Mouse (Mus musculus) fibroblast of lung, adult 2 months (primary cell): ENCODE results near the gene Sf3b5.
A peak's percentile ranks its signal among the peaks of the same experiment; 100 is the strongest.

Experiments used
- DNase-seq: peaks from one replicate; pipeline ENCODE4 v3.0.0-alpha.2; 2011; ENCODE audit warnings: low read depth

Gene Sf3b5

DNA sequence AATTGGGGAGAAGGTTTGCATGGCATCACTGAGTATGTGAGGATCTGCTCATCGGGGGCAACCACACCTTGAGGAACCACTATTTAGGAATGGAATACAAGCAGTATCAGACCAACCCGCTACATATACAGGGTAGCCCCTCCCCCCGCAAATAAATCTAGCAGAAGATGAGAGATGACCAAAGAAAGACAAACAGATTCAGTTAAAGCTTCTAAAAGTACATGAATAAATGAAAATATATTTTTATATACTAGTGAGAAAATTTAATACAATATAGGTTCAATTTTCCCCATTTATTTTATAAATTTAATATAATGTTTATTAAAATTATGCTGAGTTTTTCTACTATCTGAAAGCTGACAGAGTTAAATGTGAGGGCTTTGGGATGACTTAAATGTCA is at the start of gene Sf3b5:
Sf3b5 (plus strand) TSS at position 301 of the 400 bp plus-strand sequence.
- DNase-seq = no peak

DNA sequence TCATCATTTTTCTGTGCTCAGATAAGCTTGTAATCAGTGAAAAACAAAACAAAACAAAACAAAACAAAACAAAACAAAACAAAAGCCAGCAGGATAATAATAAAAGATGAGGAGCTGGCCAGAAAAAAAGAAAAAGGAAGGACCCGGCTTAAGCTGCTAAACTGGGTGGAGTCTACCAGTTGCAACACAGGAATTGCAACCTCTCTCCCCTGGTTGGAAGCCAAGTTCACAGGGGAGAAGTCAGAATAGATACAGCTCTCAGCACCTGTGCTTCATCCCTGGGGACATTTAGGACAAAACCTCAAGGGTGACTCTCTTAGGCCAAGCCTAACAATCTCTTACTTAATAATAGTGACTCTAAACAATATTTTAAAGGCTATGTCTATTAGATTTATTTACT is 49.3 kb upstream of the Sf3b5 start:
- DNase-seq = no peak

DNA sequence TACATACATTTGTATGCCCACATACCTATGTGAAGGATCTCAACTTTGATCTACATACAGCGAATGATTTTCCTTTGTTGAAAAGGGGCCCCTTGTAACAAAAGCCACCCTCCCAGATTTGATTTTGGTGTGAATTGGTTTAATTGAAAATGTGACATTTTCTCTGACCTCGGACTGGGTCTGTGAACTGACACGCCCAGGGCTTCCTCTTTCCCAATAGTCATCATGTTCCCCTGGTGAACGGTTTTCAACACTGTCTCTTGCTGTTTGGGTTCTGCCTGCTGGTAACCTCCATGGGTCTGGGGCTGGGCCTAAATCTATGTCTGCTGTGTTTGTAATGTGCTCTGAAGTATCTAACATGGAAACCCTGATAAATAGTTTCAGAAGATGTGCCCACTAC is 47.9 kb upstream of the Sf3b5 start:
- DNase-seq = no peak

DNA sequence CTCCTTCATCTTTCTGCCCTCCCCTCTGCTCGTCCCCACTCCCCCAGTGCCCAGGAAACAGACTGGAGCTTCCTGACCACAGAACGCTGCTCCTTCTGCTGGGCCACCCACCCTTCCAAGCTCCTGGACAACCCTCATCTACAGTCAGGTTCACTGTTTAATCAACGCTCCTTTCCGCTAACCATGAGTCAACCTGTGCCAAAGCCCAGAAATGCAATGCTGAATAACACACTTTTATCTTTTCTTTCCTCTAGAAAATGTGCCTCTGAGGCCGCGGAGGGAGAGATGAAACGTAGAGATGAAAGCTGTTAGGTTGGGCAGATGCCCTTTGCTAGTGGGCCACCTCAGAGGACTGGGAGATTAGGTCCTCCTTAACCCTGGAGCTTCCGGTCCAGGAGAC is 43.6 kb upstream of the Sf3b5 start:
- DNase-seq = no peak

DNA sequence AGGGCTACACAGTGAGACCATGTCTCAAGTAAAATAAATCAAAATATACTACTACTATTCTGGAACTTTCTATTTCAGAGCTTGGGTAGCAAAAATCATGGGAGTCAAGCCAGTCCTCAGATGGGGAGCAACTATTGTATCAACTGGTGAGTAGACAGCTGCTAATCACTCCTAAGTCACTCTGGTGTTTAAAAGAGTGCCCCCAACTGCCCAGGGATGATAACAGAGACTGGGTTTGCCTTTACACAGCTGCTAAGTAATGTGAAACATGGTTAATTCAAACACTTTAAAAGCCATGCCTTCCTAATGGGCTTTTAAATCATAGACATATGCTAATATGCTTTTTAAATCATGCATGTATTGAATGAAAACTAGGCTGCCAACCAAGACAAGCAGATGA is 42.9 kb upstream of the Sf3b5 start:
- no peak for DNase-seq

DNA sequence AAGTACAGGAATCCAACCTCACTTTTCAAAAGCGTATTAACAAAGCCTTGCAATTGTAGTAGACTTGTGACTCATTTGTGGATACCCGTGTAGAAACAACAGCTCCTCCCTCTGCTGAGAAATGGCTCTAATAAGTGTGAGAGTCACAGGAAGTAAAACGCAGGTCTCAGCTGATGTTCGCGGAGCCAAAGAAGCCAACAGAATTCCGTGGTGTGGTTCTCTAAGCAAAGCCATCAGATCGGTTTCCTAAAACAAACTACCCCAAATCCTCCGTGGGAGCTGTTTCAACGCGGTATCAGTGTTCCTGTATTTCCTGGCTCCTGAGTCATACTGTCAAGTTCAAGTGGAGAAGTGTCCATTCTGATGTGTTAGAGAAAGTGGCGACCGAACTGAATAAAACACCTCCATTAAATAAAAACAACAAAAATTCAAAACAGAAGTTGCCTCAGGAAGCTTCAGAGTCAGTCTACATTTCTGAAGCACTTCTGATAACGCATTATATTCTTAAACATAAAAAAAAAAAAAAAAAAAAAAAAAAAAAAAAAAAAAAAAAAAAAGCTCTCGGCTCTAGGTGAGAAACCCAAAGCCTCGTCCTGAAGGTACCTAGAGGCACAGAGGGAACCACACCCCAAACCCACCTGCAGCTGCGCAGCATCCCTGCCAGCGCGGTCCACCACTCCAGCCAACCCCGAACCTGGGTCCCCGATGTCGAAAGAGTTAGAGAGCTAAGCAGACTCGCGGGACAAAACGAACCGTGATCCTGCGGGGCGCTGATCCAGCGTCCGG is 41.6 kb upstream of the Sf3b5 start:
- peak; percentile 65 for DNase-seq

DNA sequence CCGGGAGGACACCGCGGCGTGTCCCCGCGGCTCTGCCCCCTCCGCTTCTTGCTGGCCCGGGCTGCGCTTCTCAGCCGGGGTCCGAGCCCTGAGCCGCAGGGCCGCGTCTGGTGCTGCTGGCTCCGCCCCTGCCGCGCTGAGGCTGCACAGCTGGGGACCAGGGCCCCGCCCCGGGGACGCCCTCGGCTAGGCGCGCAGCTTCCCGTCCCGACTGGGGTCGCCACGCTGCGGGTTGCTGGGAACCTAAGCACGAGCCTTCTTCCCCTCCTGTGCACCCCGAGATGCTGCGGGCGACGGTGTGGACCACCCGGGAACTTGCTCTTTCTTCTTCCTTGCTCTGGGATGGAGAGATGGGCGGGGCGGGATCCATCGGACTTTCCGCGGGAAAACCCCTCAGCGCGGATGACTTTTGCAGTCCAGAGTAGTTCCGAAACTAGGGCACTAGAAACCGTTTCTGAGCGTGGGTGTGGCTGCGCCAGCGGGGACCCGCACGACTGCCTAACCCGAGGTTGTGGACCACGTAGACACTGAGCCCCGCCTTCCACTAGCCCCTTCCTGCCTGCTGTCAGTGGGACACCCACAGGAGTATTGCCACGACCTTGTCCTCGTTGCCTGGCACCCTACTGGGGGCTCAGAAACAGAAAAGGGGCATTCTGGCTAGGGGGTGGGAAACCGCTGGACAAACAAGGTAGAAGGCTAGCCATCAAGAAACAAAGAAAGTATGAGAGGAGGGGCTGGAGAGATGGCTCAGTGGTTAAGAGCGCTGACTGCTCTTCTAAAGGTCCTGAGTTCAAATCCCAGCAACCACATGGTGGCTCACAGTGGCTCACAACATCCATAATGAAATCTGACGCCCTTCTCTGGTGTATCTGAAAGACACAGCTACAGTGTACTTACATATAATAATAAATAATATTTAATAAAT is 40.7 kb upstream of the Sf3b5 start, which contains the start of gene Stx11:
Stx11 (minus strand) TSS at position 148 of the 925 bp plus-strand sequence.
- DNase-seq = peak; percentile 19

DNA sequence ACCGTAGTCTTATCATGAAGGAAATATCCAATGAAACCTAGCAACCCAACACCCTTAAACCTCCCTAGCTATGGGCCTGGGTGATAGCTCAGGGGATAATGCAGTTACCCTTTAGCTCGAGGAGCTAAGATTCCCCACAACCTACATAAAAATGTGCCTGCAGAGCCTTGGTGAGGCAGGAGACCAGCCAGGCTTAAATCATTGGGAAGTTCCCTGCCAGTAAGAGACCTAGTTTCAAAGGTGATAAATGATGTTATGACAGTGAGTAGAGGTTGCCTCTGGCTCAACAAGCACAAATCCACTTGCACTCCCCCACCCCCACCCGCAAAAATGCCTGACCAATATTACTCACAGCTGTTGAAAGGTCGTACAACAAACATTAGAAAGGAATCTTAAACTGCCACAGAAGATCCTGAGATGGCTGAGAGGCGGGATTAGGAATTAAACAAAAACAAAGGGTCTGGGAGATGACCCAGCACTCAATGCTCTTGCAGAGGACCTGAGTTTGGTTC is 39.4 kb upstream of the Sf3b5 start:
- peak; percentile 20 for DNase-seq

DNA sequence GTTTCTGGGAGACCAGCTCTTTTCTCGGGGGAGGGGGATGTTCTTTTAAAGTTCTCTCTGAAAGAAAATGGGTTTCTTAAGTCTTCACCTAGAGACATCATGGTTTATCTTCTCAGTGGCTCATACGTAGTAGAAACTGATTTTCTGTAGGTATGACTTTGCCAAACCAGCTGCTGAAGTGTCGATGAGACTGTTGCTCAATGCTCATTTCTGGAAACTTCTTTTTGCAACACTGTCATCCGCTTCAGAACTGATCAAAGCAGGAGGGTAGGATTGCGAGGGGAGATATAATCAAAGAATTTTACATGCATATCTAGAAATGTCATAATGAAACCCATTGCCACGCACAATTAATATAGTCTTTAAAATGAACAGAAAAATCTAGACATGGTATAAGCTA is 30.6 kb upstream of the Sf3b5 start:
- DNase-seq = no peak

DNA sequence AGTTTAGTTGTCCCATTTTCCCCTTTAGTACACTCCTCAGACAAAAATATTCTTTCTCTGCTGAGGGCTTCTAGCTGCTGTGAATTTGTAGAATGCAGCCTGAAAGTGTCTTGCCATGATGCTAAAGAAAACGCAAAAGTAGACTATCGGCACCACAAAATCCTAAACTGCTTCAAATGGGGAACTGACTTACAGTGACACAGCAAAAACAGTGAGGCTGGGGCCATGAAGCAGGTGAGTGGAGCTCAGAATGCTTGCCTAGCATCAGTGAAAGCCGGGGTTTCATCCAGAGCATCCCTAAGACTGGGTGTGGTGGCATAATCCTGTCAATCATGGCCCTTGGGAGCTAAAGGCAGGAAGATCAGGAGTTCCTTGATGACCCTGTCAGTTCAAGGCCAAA is 29.7 kb upstream of the Sf3b5 start:
- DNase-seq = no peak

DNA sequence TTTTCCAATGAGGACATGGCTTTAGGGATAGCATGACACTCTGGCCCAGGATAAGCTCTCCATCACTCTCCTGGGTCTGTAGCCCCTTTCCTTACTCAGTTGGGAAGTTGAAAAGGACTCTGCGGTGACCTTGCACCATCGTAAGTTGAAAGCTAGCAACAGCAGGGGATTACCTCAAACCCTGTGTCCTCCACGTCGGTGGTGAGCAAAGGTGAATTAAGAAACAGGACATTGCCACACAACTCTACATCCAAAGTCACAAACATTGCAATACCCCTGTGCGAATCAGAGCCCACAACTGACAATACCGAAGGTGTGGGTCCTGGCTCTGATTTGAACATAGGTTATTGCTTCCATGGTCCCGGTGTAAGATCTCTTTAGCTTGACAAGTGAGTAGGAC is 29.2 kb upstream of the Sf3b5 start:
- DNase-seq = no peak

DNA sequence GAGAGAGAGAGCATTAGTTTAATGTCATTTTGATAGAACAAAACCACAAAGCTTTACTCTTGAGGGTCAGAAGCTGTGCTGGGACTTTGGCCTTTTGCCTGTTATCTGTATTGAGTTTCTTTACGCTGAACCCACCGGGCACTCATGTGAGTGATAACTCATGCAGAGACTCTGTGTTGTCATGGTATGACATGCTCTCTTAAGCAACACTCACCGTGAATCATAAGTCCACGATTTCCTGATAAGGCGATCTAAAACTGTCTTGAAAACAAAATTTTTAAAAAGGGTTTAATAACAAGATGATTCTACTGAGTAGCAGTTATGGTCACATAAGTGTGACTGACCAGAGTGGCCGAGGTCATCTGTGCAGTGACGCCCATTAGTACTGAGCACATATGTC is 28.6 kb upstream of the Sf3b5 start:
- DNase-seq = no peak

DNA sequence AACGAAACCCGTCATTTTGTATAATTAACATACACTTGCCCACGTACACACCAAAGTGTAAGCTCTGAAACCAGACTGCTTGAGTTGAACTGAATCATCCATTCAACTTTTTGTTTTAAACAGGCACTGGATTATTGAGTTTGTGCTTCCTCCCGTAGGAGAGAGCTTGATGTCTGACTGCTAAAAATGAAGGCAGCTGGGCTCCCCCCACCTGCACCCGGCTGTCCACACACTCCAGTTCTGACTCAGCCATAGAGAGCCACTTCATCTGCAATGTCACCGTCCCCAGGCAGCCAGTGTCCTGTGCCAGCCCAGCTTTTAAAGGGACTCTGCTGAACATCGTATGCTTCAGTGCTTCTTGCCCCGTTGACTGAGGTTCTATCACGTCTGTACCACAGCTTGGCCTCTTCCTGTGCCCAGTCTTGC is 27.3 kb upstream of the Sf3b5 start:
- DNase-seq = no peak

DNA sequence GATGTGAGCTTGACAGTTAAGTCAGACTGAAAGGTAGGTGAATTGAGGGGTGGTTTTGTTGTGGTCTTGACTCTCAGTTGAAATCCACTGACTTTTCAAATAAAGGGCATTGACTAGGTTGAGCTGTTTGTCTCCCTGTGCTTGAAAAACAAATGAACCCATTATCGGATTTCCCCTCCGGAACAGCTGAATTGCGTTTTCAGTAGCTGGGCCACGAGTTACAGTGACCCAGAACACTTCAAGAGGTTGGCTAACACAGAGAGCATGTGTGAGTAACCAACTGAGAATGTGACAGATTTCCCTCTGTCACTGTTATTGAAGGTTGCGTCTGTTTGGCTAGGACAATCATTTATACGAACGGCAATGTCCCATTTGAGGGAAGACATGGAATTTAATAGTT is 24.1 kb upstream of the Sf3b5 start:
- DNase-seq = no peak

DNA sequence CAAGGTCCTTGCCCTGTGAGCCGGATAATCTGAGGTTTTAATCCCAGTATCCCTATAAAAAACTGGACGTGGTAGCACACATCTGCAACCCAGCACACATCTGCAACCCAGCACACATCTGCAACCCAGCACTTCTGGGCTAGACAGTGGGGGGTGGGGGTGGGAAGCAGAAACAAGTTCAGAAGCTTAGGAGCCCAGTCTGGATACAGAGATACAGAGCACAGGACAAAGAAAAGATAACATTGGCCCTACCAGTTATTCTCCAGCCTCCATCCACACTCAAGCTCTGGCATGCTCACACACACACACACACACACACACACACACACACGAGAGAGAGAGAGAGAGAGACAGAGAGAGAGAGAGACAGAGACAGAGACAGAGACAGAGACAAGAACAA is 21.6 kb upstream of the Sf3b5 start:
- no peak for DNase-seq

DNA sequence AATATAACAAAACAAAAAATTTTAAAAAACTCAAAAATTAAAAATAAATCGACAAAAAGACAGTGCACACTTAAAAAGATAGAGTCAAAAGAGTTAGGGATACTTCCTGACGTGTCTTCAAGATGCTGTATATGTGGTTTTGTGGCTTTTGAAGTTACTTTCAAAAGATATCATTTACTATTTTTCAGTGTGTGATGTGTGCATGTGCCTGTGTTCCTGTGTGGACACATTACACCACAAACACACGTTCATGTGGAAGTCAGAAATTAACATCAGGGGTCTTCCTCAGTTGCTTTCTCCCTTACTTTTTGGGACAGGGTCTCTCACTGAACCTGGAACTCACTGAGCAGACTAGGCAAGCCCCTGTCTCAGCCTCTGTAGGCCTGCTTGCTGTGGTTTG is 20.1 kb upstream of the Sf3b5 start:
- no peak for DNase-seq

DNA sequence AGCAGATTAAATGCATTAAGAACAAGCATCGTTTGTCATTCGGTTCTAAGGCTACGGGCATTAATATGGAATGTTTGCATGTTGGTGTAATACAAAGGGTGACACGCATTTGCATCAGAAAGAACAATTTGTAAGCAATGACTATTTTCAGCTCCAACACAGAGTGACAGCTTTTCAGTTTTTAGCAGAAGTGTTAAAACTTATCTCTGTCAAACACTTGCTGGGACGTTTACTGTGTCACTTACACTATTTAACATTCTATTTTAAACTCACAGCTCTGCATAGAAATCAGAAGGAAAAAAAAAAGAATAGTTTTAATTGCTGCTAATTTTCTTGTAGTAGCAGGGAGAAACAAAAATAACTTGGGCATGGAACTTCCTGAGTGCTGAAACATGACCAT is 18.7 kb upstream of the Sf3b5 start:
- DNase-seq = no peak

DNA sequence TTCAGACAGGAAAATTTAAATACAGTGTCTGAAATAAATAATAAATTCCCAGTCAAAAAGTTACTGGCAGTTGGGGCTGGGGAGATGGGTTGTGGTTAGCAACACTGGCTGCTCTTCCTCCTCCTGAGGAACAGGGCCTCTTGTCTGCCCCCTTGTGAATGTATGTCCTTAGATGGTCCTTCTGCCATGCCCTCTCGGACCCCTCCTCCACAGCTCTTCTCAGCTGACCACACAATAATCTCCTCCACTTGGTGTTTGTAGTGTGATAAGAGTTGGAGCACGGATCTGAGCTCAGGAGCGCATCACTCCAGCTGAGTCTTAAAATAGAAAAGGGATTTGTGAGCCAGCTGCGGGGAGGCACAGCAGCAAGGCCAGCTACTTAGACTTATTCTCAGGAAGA is 18.2 kb upstream of the Sf3b5 start:
- no peak for DNase-seq

DNA sequence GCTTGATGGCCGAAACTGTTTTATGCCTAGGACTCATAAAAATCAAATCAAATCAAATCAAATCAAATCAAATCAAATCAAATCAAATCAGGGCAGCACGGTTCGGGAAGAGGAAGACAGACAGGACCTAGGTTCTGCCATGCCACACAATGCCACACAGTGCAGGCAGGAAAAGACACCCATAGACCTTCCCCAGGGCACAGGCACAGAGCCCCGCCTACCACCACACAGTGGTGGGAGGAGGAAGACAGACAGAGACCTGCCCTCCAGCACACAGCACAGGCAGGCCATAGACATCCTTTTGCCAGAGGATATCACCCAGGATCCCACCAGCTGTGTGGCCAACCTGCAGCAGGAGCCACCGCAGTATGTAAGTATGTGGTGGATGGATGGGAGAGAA is 13.2 kb upstream of the Sf3b5 start:
- DNase-seq = no peak

DNA sequence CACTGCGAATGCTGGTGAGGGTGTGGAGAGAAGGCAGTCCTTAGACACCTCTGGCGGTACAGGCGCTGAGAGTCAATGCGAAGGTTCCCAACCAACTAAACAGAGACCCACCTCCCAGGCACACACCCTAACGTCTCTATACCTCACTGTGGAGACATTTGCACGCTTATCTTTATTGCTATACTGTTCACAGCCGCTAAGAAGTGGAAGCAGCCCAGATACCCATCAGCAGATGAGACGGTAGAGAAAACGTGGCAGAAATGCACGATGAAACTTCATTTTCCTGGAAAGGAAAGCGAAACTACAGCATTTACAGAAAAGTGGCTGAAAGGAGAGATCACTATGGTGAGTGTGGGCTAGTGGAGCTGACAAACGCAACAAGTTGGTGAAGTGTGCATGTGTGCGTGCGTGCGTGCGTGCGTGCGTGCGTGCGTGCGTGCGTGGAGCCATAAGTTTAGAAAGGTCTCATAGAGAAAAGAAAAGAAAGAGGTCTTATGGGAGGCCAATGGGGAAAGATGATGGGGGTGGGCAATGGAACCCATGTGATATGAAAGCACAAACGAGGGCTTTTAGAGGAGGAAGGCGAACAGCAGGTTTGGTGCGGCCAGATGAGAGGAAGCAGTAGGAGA is 11.6 kb upstream of the Sf3b5 start:
- DNase-seq = no peak

DNA sequence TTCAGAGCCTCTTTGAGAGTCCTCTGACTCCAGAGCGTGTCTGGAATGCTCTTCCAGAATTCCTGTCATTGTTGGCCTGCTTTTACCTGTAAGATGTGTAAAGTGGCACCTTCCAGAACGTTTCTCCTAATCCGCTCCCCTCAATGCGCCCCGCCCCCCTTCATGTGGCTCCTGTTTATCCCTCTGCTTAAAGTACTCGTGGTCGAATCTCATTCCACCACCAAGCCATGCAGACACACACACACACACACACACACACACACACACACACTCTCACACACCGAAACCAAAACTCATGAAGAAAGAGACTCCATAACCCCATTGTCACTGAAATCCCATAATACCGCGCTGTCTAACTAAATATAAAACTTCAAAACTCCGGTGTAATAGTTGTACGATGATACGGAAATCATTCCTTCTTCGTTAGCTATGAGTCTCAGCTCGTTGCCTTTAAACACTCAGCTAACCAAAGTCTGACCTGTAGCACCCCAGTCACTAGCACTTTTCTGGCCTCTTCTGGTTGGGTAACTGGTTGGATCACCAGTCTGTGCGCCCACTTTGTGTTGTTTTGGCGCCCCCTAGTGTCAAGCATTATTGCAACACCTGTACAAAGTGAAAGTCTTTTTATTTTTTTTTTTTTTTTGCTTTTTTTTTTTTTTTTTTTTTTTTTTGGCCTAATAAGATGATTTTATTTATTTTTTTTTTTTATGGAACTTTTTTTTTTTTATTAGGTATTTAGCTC is 8.2 kb upstream of the Sf3b5 start:
- DNase-seq = peak; percentile 70
